Mouse (Mus musculus) forebrain, embryonic 15.5 days (tissue): ENCODE measurements around the gene Treh. TPM values are rescaled to one million over a fixed set of nuclear protein-coding genes. Genes with fewer than 3 reads are reported as not detected.

Experiments
- ATAC-seq: fragments of 200-750 bp; cut with Nextera tagmentation; replicated peaks from 2 replicates; pipeline ENCODE4 v1.8.0; 2017; ENCODE audit warnings: mild to moderate bottlenecking, moderate TSS enrichment, moderate library complexity
- H3K27ac ChIP-seq: fragments of 300-500 bp; sonication (generic); replicated peaks from 2 replicates; pipeline ENCODE4 v1.5.1; 2015; ENCODE audit warnings: mild to moderate bottlenecking, inconsistent platforms
- H3K27me3 ChIP-seq: fragments of 300-500 bp; sonication (generic); 2 replicates; pipeline ENCODE4 v1.6.1; 2015; ENCODE audit warnings: inconsistent platforms
- H3K36me3 ChIP-seq: fragments of 300-500 bp; sonication (generic); 2 replicates; pipeline ENCODE4 v1.6.1; 2015; ENCODE audit warnings: mild to moderate bottlenecking, inconsistent platforms
- H3K4me1 ChIP-seq: fragments of 300-500 bp; sonication (generic); 2 replicates; pipeline ENCODE4 v1.6.1; 2015; ENCODE audit warnings: inconsistent platforms
- H3K4me2 ChIP-seq: fragments of 300-500 bp; sonication (generic); replicated peaks from 2 replicates; pipeline ENCODE4 v1.6.1; 2015; ENCODE audit warnings: mild to moderate bottlenecking, inconsistent platforms
- H3K4me3 ChIP-seq: fragments of 300-500 bp; sonication (generic); 2 replicates; pipeline ENCODE4 v1.5.1; 2015; ENCODE audit warnings: mild to moderate bottlenecking, inconsistent platforms
- H3K9ac ChIP-seq: fragments of 300-500 bp; sonication (generic); replicated peaks from 2 replicates; pipeline ENCODE4 v1.6.1; 2015; ENCODE audit warnings: mild to moderate bottlenecking, inconsistent platforms
- H3K9me3 ChIP-seq: fragments of 300-500 bp; sonication (generic); 2 replicates; pipeline ENCODE4 v1.6.1; 2016; ENCODE audit warnings: inconsistent platforms
- WGBS: fragments of 180-500 bp; shearing (Covaris S2); methylation state at CpG from one replicate; pipeline ENCODE4 v1.1.7; 2015; ENCODE audit warnings: mixed read lengths; 5-methylcytosine and 5-hydroxymethylcytosine counted together
- polyA plus RNA-seq: library from polyadenylated mRNA; unstranded; fragments of >200 nt; fragmentation: Nextera tagmentation; extraction: Ambion mirVana; gene quantifications from 2 replicates; pipeline ENCODE4 v1.2.1, GENCODE M21; 2015

Gene Treh
- polyA plus RNA-seq, 1 experiment from 2014 or later, result not detected

GRCm38 (mm10) chr9:44719632-44720357 lies 46.8 kb downstream of the Treh start:
- Histone ChIP-seq H3K36me3 (peaks cover 18% of the 10 kb centered on the region), H3K27ac (peak overlapping the region; percentile 83), H3K4me1 (peaks cover 62% of the 10 kb centered on the region), H3K4me3 (peak overlapping the region; percentile 73), H3K27me3 (no peaks in the 10 kb centered on the region), H3K9ac (peak overlapping the region; percentile 74), H3K9me3 (no peaks in the 10 kb centered on the region), H3K4me2 (peak overlapping the region; percentile 87)
- peak; percentile 18 for ATAC-seq
- 44% methylated on average over 8 of the region's 8 CpGs for WGBS

GRCm38 (mm10) chr9:44720358-44721153 lies 47.5 kb downstream of the Treh start:
- Histone ChIP-seq H3K4me3 (peak overlapping the region; percentile 73), H3K36me3 (peaks cover 13% of the 10 kb centered on the region), H3K27ac (peak overlapping the region; percentile 83), H3K4me1 (peaks cover 64% of the 10 kb centered on the region), H3K27me3 (no peaks in the 10 kb centered on the region), H3K9me3 (no peaks in the 10 kb centered on the region), H3K9ac (peak overlapping the region; percentile 74), H3K4me2 (peak overlapping the region; percentile 87)
- WGBS, result 15% methylated on average over 9 of the region's 9 CpGs
- ATAC-seq, result peak; percentile 33

GRCm38 (mm10) chr9:44721154-44721876 lies 48.3 kb downstream of the Treh start:
- Histone ChIP-seq H3K9ac (peak overlapping the region; percentile 74), H3K4me2 (peak overlapping the region; percentile 87), H3K27me3 (no peaks in the 10 kb centered on the region), H3K9me3 (no peaks in the 10 kb centered on the region), H3K4me3 (peak overlapping the region; percentile 73), H3K36me3 (peaks cover 5% of the 10 kb centered on the region), H3K27ac (peak overlapping the region; percentile 83), H3K4me1 (peaks cover 65% of the 10 kb centered on the region)
- WGBS, result 2% methylated on average over 37 of the region's 40 CpGs
- peak; percentile 84 for ATAC-seq

- Histone ChIP-seq H3K4me3 (peak overlapping the region; percentile 73), H3K36me3 (peaks cover 2% of the 10 kb centered on the region; the same call in 1 of the 2 replicates), H3K9me3 (no peaks in the 10 kb centered on the region), H3K27ac (peak overlapping the region; percentile 83), H3K27me3 (no peaks in the 10 kb centered on the region), H3K9ac (peak overlapping the region; percentile 74), H3K4me1 (peaks cover 70% of the 10 kb centered on the region), H3K4me2 (peak overlapping the region; percentile 87)
- WGBS, result 82% methylated on average over 3 of the region's 3 CpGs
- ATAC-seq, result no peak
These were observed 48.8 kb downstream of the Treh start for GRCm38 (mm10) chr9:44721877-44722186.

- no peak for ATAC-seq
- Histone ChIP-seq H3K4me1 (peaks cover 75% of the 10 kb centered on the region), H3K27ac (peak overlapping the region; percentile 78), H3K4me2 (no peak overlapping the region), H3K9ac (no peak overlapping the region), H3K27me3 (no peaks in the 10 kb centered on the region), H3K4me3 (no peak overlapping the region), H3K9me3 (no peaks in the 10 kb centered on the region), H3K36me3 (no peaks in the 10 kb centered on the region)
- WGBS, result 63% methylated on average over 7 of the region's 7 CpGs
These were observed 49.5 kb downstream of the Treh start for GRCm38 (mm10) chr9:44722575-44722974.

GRCm38 (mm10) chr9:44723008-44723407 lies 50.0 kb downstream of the Treh start:
- H3K36me3 ChIP-seq, result no peaks in the 10 kb centered on the region
- peak overlapping the region; percentile 78 for H3K27ac ChIP-seq
- WGBS, result 56% methylated on average over 7 of the region's 7 CpGs
- H3K9ac ChIP-seq, result no peak overlapping the region
- no peak overlapping the region for H3K4me3 ChIP-seq
- no peaks in the 10 kb centered on the region for H3K27me3 ChIP-seq
- no peak overlapping the region for H3K4me2 ChIP-seq
- peaks cover 70% of the 10 kb centered on the region for H3K4me1 ChIP-seq
- H3K9me3 ChIP-seq, result no peaks in the 10 kb centered on the region
- no peak for ATAC-seq

GRCm38 (mm10) chr9:44723521-44724041 lies 50.5 kb downstream of the Treh start:
- Histone ChIP-seq H3K27ac (peak overlapping the region; percentile 78), H3K9me3 (no peaks in the 10 kb centered on the region), H3K36me3 (no peaks in the 10 kb centered on the region), H3K4me3 (no peak overlapping the region), H3K4me2 (no peak overlapping the region), H3K9ac (no peak overlapping the region), H3K4me1 (peaks cover 65% of the 10 kb centered on the region), H3K27me3 (no peaks in the 10 kb centered on the region)
- no peak for ATAC-seq
- WGBS, result 47% methylated on average over 11 of the region's 11 CpGs

- Histone ChIP-seq H3K9me3 (no peaks in the 10 kb centered on the region), H3K9ac (no peak overlapping the region), H3K4me3 (no peak overlapping the region), H3K4me1 (peaks cover 61% of the 10 kb centered on the region), H3K4me2 (no peak overlapping the region), H3K27me3 (no peaks in the 10 kb centered on the region), H3K36me3 (no peaks in the 10 kb centered on the region), H3K27ac (peak overlapping the region; percentile 78)
- WGBS, result 54% methylated on average over 6 of the region's 6 CpGs
- no peak for ATAC-seq
These were observed 51.2 kb downstream of the Treh start for GRCm38 (mm10) chr9:44724223-44724622.

- H3K27ac ChIP-seq, result peak overlapping the region; percentile 78
- ATAC-seq, result no peak
- H3K4me3 ChIP-seq, result no peak overlapping the region
- no peaks in the 10 kb centered on the region for H3K36me3 ChIP-seq
- no peak overlapping the region for H3K9ac ChIP-seq
- peaks cover 57% of the 10 kb centered on the region for H3K4me1 ChIP-seq
- H3K9me3 ChIP-seq, result no peaks in the 10 kb centered on the region
- H3K4me2 ChIP-seq, result no peak overlapping the region
- WGBS, result 55% methylated on average over 2 of the region's 2 CpGs
- no peaks in the 10 kb centered on the region for H3K27me3 ChIP-seq
These were observed 51.6 kb downstream of the Treh start for GRCm38 (mm10) chr9:44724665-44725064.

- Histone ChIP-seq H3K36me3 (no peaks in the 10 kb centered on the region), H3K4me3 (no peak overlapping the region), H3K4me2 (no peak overlapping the region), H3K9me3 (no peaks in the 10 kb centered on the region), H3K4me1 (peaks cover 43% of the 10 kb centered on the region), H3K27me3 (no peaks in the 10 kb centered on the region), H3K9ac (no peak overlapping the region), H3K27ac (0 out of 2 replicates have a peak overlapping the region, but pooled peaks have one; percentile 1)
- ATAC-seq, result no peak
- 39% methylated on average over 10 of the region's 10 CpGs for whole genome bisulfite sequencing
These were observed 53.6 kb downstream of the Treh start for GRCm38 (mm10) chr9:44726431-44727146.

- no peak overlapping the region for H3K27ac ChIP-seq
- ATAC-seq, result no peak
- H3K4me1 ChIP-seq, result peaks cover 36% of the 10 kb centered on the region
- H3K27me3 ChIP-seq, result no peaks in the 10 kb centered on the region
- WGBS, result 71% methylated on average over 5 of the region's 5 CpGs
- no peaks in the 10 kb centered on the region for H3K36me3 ChIP-seq
- no peaks in the 10 kb centered on the region for H3K9me3 ChIP-seq
- no peak overlapping the region for H3K4me3 ChIP-seq
- H3K4me2 ChIP-seq, result no peak overlapping the region
- no peak overlapping the region for H3K9ac ChIP-seq
These were observed 54.4 kb downstream of the Treh start for GRCm38 (mm10) chr9:44727441-44727840.
